ENCODE assay signal across 8 mouse cellular contexts in the genomic region with DNA sequence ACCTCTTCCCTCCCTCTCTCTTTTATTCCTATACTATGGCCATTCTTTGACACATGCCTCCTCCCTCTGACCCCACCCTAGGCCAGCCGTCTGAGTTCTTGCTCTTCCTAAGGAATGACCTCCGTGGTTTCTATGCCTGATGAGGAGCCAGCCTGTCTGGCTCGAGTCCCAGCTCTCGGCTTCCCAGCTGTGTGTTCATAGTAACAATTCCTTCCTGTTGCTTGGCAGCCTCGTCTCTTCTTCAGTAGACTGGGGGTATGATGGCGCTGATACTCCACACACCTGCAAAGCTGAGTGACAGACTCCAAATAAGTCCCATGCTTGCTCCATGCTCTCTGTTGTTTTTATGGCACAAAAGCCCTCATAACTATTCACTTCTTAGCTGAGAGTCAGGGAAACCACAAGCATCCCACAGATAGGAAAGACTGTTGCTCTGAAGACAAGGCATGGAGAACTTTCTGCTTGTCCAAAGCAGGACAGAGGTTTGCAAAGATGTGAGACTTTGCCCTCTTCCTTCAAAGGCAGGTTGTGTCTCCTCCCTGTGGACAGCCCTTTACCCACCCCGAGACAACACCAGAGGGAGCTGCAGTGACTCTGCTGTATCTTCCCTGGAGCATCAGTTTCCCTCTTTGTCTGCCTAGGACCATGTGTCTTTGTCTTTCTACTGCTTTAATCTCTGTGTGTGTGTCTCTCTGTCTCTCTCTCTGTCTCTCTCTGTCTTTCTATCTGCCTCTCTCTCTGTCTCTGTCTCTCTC. TPM values are rescaled to one million over a fixed set of nuclear protein-coding genes. Genes with fewer than 3 reads are reported as not detected.
DNase-seq lines count a peak whose midpoint lies in the region; ATAC-seq and TF ChIP-seq lines count a peak whose summit lies in the region.

No protein-coding gene starts in this region.

- 41% methylated on average over 7 of the region's 7 CpGs for WGBS in heart, embryonic 11.5 days (ENCODE audit: insufficient replicate concordance)
- 14% methylated on average over 7 of the region's 7 CpGs for WGBS in heart, postnatal 0 days

- no peak for TF ChIP-seq EP300 in heart, postnatal 0 days (IDR thresholded peaks at IDR 0.05; ENCODE audit: low read depth)

- H3K4me3 ChIP-seq in heart, embryonic 11.5 days (ENCODE audit: low read depth, low read length) = no peak overlapping the region
- H3K4me3 ChIP-seq in heart, postnatal 0 days (ENCODE audit: low read depth, low read length) = no peak overlapping the region

- no peak overlapping the region for H3K27ac ChIP-seq in heart, embryonic 11.5 days (ENCODE audit: low read depth, low read length)
- H3K27ac ChIP-seq in heart, postnatal 0 days (ENCODE audit: low read depth) = no peak overlapping the region

- no peaks in the 10 kb centered on the region for H3K36me3 ChIP-seq in heart, embryonic 11.5 days (ENCODE audit: control insufficient read depth, insufficient read depth, low read length)
- H3K36me3 ChIP-seq in heart, postnatal 0 days (replicated peaks; ENCODE audit: control insufficient read depth, insufficient read depth, low read length) = no peaks in the 10 kb centered on the region

- H3K4me2 ChIP-seq in heart, embryonic 11.5 days = no peak overlapping the region
- H3K4me2 ChIP-seq in heart, postnatal 0 days (ENCODE audit: low read depth, low read length) = no peak overlapping the region

- no peaks in the 10 kb centered on the region for H3K27me3 ChIP-seq in heart, embryonic 11.5 days (ENCODE audit: control insufficient read depth, insufficient read depth, low read length)
- H3K27me3 ChIP-seq in heart, postnatal 0 days (ENCODE audit: control insufficient read depth, insufficient read depth, low read length) = no peaks in the 10 kb centered on the region

- H3K9ac ChIP-seq in heart, embryonic 11.5 days (ENCODE audit: low read depth, low read length) = no peak overlapping the region
- H3K9ac ChIP-seq in heart, postnatal 0 days (replicated peaks; ENCODE audit: low read depth, low read length) = no peak overlapping the region

- no peaks in the 10 kb centered on the region for H3K9me3 ChIP-seq in heart, embryonic 11.5 days (replicated peaks; ENCODE audit: control insufficient read depth, low read length)
- H3K9me3 ChIP-seq in heart, postnatal 0 days (replicated peaks; ENCODE audit: control insufficient read depth, low read length) = no peaks in the 10 kb centered on the region

- no peak for ATAC-seq in heart, embryonic 11.5 days (replicated peaks; ENCODE audit: insufficient number of reproducible peaks, low FRiP score, low TSS enrichment)
- no peak for ATAC-seq in heart, postnatal 0 days (ENCODE audit: insufficient read depth, low read depth)

- DNase-seq in heart, adult 8-10 months (ENCODE audit: low spot score) = peak; percentile 44
- peak; percentile 41 for DNase-seq in A20 (ENCODE audit: low read depth, low spot score)
- peak; percentile 66 for DNase-seq in adrenal gland, postnatal 10 days
- peak; percentile 18 for DNase-seq in heart, postnatal 0 days (ENCODE audit: low spot score)
- DNase-seq in left cerebral cortex, postnatal 14 days (ENCODE audit: low spot score in 2 of 2) = peak; percentile 62 to 80
- peak; percentile 62 for DNase-seq in right cerebral cortex, postnatal 4 days
- no peak for DNase-seq in urinary bladder, adult 18-20 months (ENCODE audit: low spot score in 2 of 2)

- intact Hi-C loops in left cerebral cortex, postnatal 14 days (cut with DNase I) = loop anchor here (5.0 kb wide), 1 partner anchor 45 kb away; a partner anchor contains a TSS

- no peaks in the 10 kb centered on the region for H3K4me1 ChIP-seq in heart, embryonic 11.5 days (ENCODE audit: control insufficient read depth, insufficient read depth, low read length)
- H3K4me1 ChIP-seq in heart, postnatal 0 days (ENCODE audit: control insufficient read depth, insufficient read depth) = 0 out of 2 replicates have a peak, but pooled peaks cover 8% of the 10 kb centered on the region

- peak; percentile 33 for TF ChIP-seq CTCF in heart, postnatal 0 days (IDR thresholded peaks at IDR 0.05; ENCODE audit: low read depth)

RNA-seq across cellular contexts. Expression of a gene that starts 6.5 kb away (rescaled TPM):
- total RNA-seq in heart, adult 8-10 months (2022) = 10 to 100 TPM; 62.3 to 89.3 (median 69.4) TPM
- polyA plus RNA-seq in heart, embryonic 11.5 days (2014; fragmentation: Nextera tagmentation; extraction: Ambion mirVana) = 1.6 and 2.0 TPM in 2 replicates
- 10 to 100 TPM; 14.8 to 18.1 TPM for total RNA-seq in adrenal gland, postnatal 10 days (2021)
- 6.4 and 12.4 TPM in 2 replicates for total RNA-seq in heart, postnatal 0 days (2014; rRNA removed; ENCODE audit: low replicate concordance)
- polyA plus RNA-seq in heart, postnatal 0 days (2015; fragmentation: Nextera tagmentation; extraction: Ambion mirVana) = 7.9 and 9.2 TPM in 2 replicates
- total RNA-seq in left cerebral cortex, postnatal 14 days (2021) = 1 to 10 TPM; 6.5 to 6.7 TPM

RNA-seq across cellular contexts. Expression of a gene that starts 45.6 kb away (rescaled TPM):
- 10 to 100 TPM in 3 of 4 experiments, 1 to 10 TPM in 1; 9.9 to 14.3 (median 12.0) TPM for total RNA-seq in heart, adult 8-10 months (2022)
- polyA plus RNA-seq in heart, embryonic 11.5 days (2014; fragmentation: Nextera tagmentation; extraction: Ambion mirVana) = 4.7 and 6.1 TPM in 2 replicates
- 10 to 100 TPM; 15.1 to 19.0 TPM for total RNA-seq in adrenal gland, postnatal 10 days (2021)
- 5.0 and 11.6 TPM in 2 replicates for total RNA-seq in heart, postnatal 0 days (2014; rRNA removed; ENCODE audit: low replicate concordance)
- polyA plus RNA-seq in heart, postnatal 0 days (2015; fragmentation: Nextera tagmentation; extraction: Ambion mirVana) = 2.8 and 3.0 TPM in 2 replicates
- 10 to 100 TPM; 13.2 to 17.8 TPM for total RNA-seq in left cerebral cortex, postnatal 14 days (2021)

Comparison
In these comparisons a context has a peak if more than half of its experiments do, and no peak if none do; other contexts are left out.
1. DNase-seq: peak in heart, adult 8-10 months (single experiment), A20 (single experiment), adrenal gland, postnatal 10 days (single experiment), heart, postnatal 0 days (single experiment), left cerebral cortex, postnatal 14 days (2 of 2) and right cerebral cortex, postnatal 4 days (single experiment); none in urinary bladder, adult 18-20 months (0 of 2).